Mouse (Mus musculus): ENCODE results near the gene Twf2.

GRCm38 (mm10) chr9:106250245-106250644, 47.3 kb downstream of the Twf2 start:
- TF ChIP-seq KAT2A (conservative IDR thresholded peaks at IDR 0.05; ENCODE audit: low read depth, low read length) (no peak), EP300 (IDR thresholded peaks at IDR 0.05; ENCODE audit: low read depth in 1 of 2, low read length in 2 of 2) (no peak), HCFC1 (IDR thresholded peaks at IDR 0.05; ENCODE audit: low read depth, low read length) (no peak), CTCF (IDR thresholded peaks at IDR 0.05 in 2 of 3, conservative IDR thresholded peaks at IDR 0.05 in 1 of 3; ENCODE audit: control insufficient read depth in 1 of 3, insufficient read depth in 1 of 3, low read depth in 2 of 3, low read length in 3 of 3, poor library complexity in 1 of 3, severe bottlenecking in 1 of 3) (no peak), MYC (IDR thresholded peaks at IDR 0.05; ENCODE audit: low read depth, low read length) (no peak), GABPA (IDR thresholded peaks at IDR 0.05; ENCODE audit: low read depth, low read length) (no peak), ZNF384 (IDR thresholded peaks at IDR 0.05; ENCODE audit: low read depth, low read length) (no peak), POLR2A (IDR thresholded peaks at IDR 0.05; ENCODE audit: control insufficient read depth in 1 of 2, insufficient read depth in 1 of 2, low read depth in 1 of 2, low read length in 2 of 2, poor library complexity in 1 of 2) (no peak)

Measured in MEL (cell line).